Mouse (Mus musculus) MEL (cell line): Measurements from ENCODE around the gene Tmem62.

Experiments
- CTCF ChIP-seq, 3 experiments: IDR thresholded peaks in 2 of 3; conservative IDR thresholded peaks in 1 of 3; 2 replicates each; pipeline ENCODE4 v1.5.1; 2011 to 2012; ENCODE audit warnings: low read length in 3 of 3, low read depth in 2 of 3, mild to moderate bottlenecking in 2 of 3, improper control_type of control experiment in 1 of 3, inconsistent platforms in 1 of 3, mixed read lengths in 1 of 3, moderate library complexity in 1 of 3; ENCODE audit not compliant: control insufficient read depth in 1 of 3, insufficient read depth in 1 of 3, poor library complexity in 1 of 3, severe bottlenecking in 1 of 3
- E2F4 ChIP-seq: IDR thresholded peaks from 2 replicates; pipeline ENCODE4 v1.6.1; 2011; ENCODE audit warnings: low read depth, low read length, improper control_type of control experiment, borderline replicate concordance
- EP300 ChIP-seq, 2 experiments: IDR thresholded peaks; 2 replicates each; pipeline ENCODE4 v1.6.1; 2011; ENCODE audit warnings: improper control_type of control experiment in 2 of 2, low read length in 2 of 2, low read depth in 1 of 2, mild to moderate bottlenecking in 1 of 2
- GATA1 ChIP-seq: IDR thresholded peaks from 2 replicates; pipeline ENCODE4 v1.6.1; 2011; ENCODE audit warnings: low read depth, low read length, improper control_type of control experiment
- HCFC1 ChIP-seq: IDR thresholded peaks from 2 replicates; pipeline ENCODE4 v1.6.1; 2012; ENCODE audit warnings: low read depth, mild to moderate bottlenecking, inconsistent platforms, low read length, improper control_type of control experiment, moderate library complexity
- MAZ ChIP-seq: IDR thresholded peaks from 2 replicates; pipeline ENCODE4 v1.6.1; 2012; ENCODE audit warnings: low read depth, mild to moderate bottlenecking, inconsistent platforms, low read length, improper control_type of control experiment
- NRF1 ChIP-seq: IDR thresholded peaks from 2 replicates; pipeline ENCODE4 v1.6.1; 2014; ENCODE audit warnings: low read depth, mild to moderate bottlenecking, inconsistent platforms, low read length, improper control_type of control experiment, moderate library complexity; ENCODE audit not compliant: poor library complexity, insufficient read depth, severe bottlenecking
- POLR2A ChIP-seq, 2 experiments: IDR thresholded peaks; 2 replicates each; pipeline ENCODE4 v1.6.1; 2011 to 2012; ENCODE audit warnings: low read length in 2 of 2, mild to moderate bottlenecking in 2 of 2, control low read depth in 1 of 2, improper control_type of control experiment in 1 of 2, low read depth in 1 of 2, moderate library complexity in 1 of 2; ENCODE audit not compliant: control insufficient read depth in 1 of 2, insufficient read depth in 1 of 2, poor library complexity in 1 of 2
- SMC3 ChIP-seq: IDR thresholded peaks from 2 replicates; pipeline ENCODE4 v1.6.1; 2011; ENCODE audit warnings: low read depth, low read length, improper control_type of control experiment
- TBP ChIP-seq: IDR thresholded peaks from 2 replicates; pipeline ENCODE4 v1.8.0; 2011; ENCODE audit warnings: low read depth, low read length, improper control_type of control experiment
- USF1 ChIP-seq: IDR thresholded peaks from 2 replicates; pipeline ENCODE4 v1.6.1; 2014; ENCODE audit warnings: low read depth, mild to moderate bottlenecking, inconsistent platforms, low read length, improper control_type of control experiment, moderate library complexity
- ZC3H11A ChIP-seq: IDR thresholded peaks from 2 replicates; pipeline ENCODE4 v1.6.1; 2012; ENCODE audit warnings: low read depth, mild to moderate bottlenecking, inconsistent platforms, low read length, improper control_type of control experiment
- ZKSCAN1 ChIP-seq: IDR thresholded peaks from 2 replicates; pipeline ENCODE4 v1.6.1; 2012; ENCODE audit warnings: low read depth, mild to moderate bottlenecking, inconsistent platforms, low read length, improper control_type of control experiment, moderate library complexity

DNA sequence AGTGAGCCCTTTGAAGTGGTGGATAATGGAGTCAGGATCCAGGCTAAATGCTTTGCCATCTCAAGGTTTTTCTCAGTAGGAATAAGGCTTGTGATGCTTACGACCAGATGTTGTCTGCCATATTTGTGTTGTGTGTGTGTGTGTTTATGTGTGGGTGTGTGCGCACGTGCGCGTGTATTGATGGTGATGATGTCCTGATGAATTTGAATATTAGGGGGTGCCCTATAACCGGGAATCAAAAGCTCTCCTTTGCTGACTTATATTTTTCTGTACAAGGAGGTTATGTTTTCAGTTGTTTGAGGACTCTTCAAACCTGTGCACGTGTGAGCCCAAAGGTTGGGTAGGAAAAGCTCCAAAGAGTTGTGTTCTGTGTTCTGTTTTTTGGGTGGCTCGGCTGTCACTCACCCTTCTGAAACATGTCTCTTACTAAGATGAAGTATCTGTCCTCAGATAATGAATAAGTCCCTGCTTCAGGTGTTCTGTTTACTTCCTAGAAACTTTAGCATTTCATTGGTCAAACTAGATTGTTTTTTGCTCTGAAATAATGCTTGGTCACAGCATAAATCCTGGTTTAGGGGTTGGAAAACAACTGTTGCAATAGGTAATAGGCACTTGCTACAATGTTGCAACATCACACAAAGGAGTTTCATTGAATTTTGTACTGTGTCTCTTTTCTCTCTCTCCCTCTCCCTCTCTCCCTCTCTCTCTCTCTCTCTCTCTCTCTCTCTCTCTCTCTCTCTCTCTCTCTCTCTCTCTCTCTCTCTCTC is 1.3 kb downstream of the Tmem62 start:
- TF ChIP-seq EP300 (IDR thresholded peaks at IDR 0.05; ENCODE audit: low read depth in 1 of 2, low read length in 2 of 2) (no peak), POLR2A (IDR thresholded peaks at IDR 0.05; ENCODE audit: control insufficient read depth in 1 of 2, insufficient read depth in 1 of 2, low read depth in 1 of 2, low read length in 2 of 2, poor library complexity in 1 of 2) (no peak), USF1 (peak; percentile 11; the same call in 1 of the 2 replicates), ZKSCAN1 (no peak), ZC3H11A (no peak), CTCF (IDR thresholded peaks at IDR 0.05 in 2 of 3, conservative IDR thresholded peaks at IDR 0.05 in 1 of 3; ENCODE audit: control insufficient read depth in 1 of 3, insufficient read depth in 1 of 3, low read depth in 2 of 3, low read length in 3 of 3, poor library complexity in 1 of 3, severe bottlenecking in 1 of 3) (no peak), HCFC1 (no peak), E2F4 (no peak), MAZ (0 out of 2 replicates have a peak, but pooled peaks have one; percentile 30), TBP (no peak), GATA1 (no peak), SMC3 (no peak), NRF1 (no peak)
